Mouse (Mus musculus): ENCODE data around the gene Fmod.

Gene Fmod

GRCm38 (mm10) chr1:134037172-134037571, at the start of gene Fmod:
TSS of gene Fmod (plus strand) at chr1:134037254.
- Histone ChIP-seq H3K36me3 (ENCODE audit: insufficient read depth, low read length) (no peaks in the 10 kb centered on the region), H3K4me3 (replicated peaks; ENCODE audit: low read length) (no peak within 1 kb of the TSS), H3K4me1 (replicated peaks; ENCODE audit: low read depth, low read length) (no peaks in the 10 kb centered on the region), H3K9me3 (ENCODE audit: low read length) (no peaks in the 10 kb centered on the region), H3K27me3 (ENCODE audit: insufficient read depth, low read length) (peaks cover 16% of the 10 kb centered on the region)
- TF ChIP-seq POU5F1 (IDR thresholded peaks at IDR 0.05; ENCODE audit: borderline replicate concordance, low read length) (no peak), CTCF (conservative IDR thresholded peaks at IDR 0.05; ENCODE audit: low read length) (no peak), NANOG (IDR thresholded peaks at IDR 0.05; ENCODE audit: borderline replicate concordance, low read length) (no peak)

GRCm38 (mm10) chr1:133988845-133989244, 48.2 kb upstream of the Fmod start:
- Histone ChIP-seq H3K4me1 (replicated peaks; ENCODE audit: low read depth, low read length) (no peaks in the 10 kb centered on the region), H3K4me3 (replicated peaks; ENCODE audit: low read length) (no peak overlapping the region), H3K36me3 (ENCODE audit: insufficient read depth, low read length) (no peaks in the 10 kb centered on the region), H3K9me3 (ENCODE audit: low read length) (no peaks in the 10 kb centered on the region), H3K27me3 (ENCODE audit: insufficient read depth, low read length) (no peaks in the 10 kb centered on the region)
- TF ChIP-seq POU5F1 (IDR thresholded peaks at IDR 0.05; ENCODE audit: borderline replicate concordance, low read length) (no peak), CTCF (conservative IDR thresholded peaks at IDR 0.05; ENCODE audit: low read length) (no peak), NANOG (IDR thresholded peaks at IDR 0.05; ENCODE audit: borderline replicate concordance, low read length) (no peak)

DNA sequence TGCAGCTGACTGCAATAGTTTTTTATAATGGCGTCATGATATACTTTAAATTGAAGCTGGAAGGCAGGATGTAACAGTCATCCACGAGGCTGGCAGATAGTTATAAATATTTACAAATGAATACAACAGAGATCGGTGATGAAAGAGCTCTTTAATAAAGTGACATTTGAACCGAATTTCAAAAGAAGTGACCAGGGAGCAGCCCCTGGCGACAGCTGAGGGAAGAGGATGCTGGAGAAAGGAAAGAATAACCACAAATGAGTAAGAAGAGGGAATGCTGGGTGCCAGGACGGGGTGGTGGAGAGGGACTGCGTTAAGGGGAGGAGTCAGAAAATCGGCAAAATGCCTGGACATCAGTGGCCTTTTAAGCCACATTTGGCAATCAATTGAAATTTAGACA, 45.8 kb upstream of the Fmod start:
- Histone ChIP-seq H3K4me1 (replicated peaks; ENCODE audit: low read depth, low read length) (no peaks in the 10 kb centered on the region), H3K9me3 (ENCODE audit: low read length) (no peaks in the 10 kb centered on the region), H3K4me3 (replicated peaks; ENCODE audit: low read length) (no peak overlapping the region), H3K27me3 (ENCODE audit: insufficient read depth, low read length) (no peaks in the 10 kb centered on the region), H3K36me3 (ENCODE audit: insufficient read depth, low read length) (no peaks in the 10 kb centered on the region)
- TF ChIP-seq CTCF (conservative IDR thresholded peaks at IDR 0.05; ENCODE audit: low read length), result no peak
- TF ChIP-seq NANOG (IDR thresholded peaks at IDR 0.05; ENCODE audit: borderline replicate concordance, low read length), result no peak
- no peak for TF ChIP-seq POU5F1 (IDR thresholded peaks at IDR 0.05; ENCODE audit: borderline replicate concordance, low read length)

- no peaks in the 10 kb centered on the region; the same call in 1 of the 2 replicates for H3K4me1 ChIP-seq (replicated peaks; ENCODE audit: low read depth, low read length)
- H3K27me3 ChIP-seq (ENCODE audit: insufficient read depth, low read length), result peaks cover 2% of the 10 kb centered on the region; the same call in 1 of the 2 replicates
- H3K4me3 ChIP-seq (replicated peaks; ENCODE audit: low read length), result no peak overlapping the region
- TF ChIP-seq NANOG (IDR thresholded peaks at IDR 0.05; ENCODE audit: borderline replicate concordance, low read length) (no peak), POU5F1 (IDR thresholded peaks at IDR 0.05; ENCODE audit: borderline replicate concordance, low read length) (no peak), CTCF (conservative IDR thresholded peaks at IDR 0.05; ENCODE audit: low read length) (no peak)
- H3K36me3 ChIP-seq (ENCODE audit: insufficient read depth, low read length), result no peaks in the 10 kb centered on the region
- no peaks in the 10 kb centered on the region for H3K9me3 ChIP-seq (ENCODE audit: low read length)
Measured at GRCm38 (mm10) chr1:134005490-134005889, 31.6 kb upstream of the Fmod start.

GRCm38 (mm10) chr1:134006105-134006764, 30.8 kb upstream of the Fmod start:
- no peak for TF ChIP-seq CTCF (conservative IDR thresholded peaks at IDR 0.05; ENCODE audit: low read length)
- no peak for TF ChIP-seq POU5F1 (IDR thresholded peaks at IDR 0.05; ENCODE audit: borderline replicate concordance, low read length)
- TF ChIP-seq NANOG (IDR thresholded peaks at IDR 0.05; ENCODE audit: borderline replicate concordance, low read length), result no peak
- Histone ChIP-seq H3K4me3 (replicated peaks; ENCODE audit: low read length) (no peak overlapping the region), H3K4me1 (replicated peaks; ENCODE audit: low read depth, low read length) (no peaks in the 10 kb centered on the region; the same call in 1 of the 2 replicates), H3K9me3 (ENCODE audit: low read length) (no peaks in the 10 kb centered on the region), H3K27me3 (ENCODE audit: insufficient read depth, low read length) (peaks cover 2% of the 10 kb centered on the region; the same call in 1 of the 2 replicates), H3K36me3 (ENCODE audit: insufficient read depth, low read length) (no peaks in the 10 kb centered on the region)

GRCm38 (mm10) chr1:134024293-134024971, 12.6 kb upstream of the Fmod start:
- peaks cover 14% of the 10 kb centered on the region for H3K27me3 ChIP-seq (ENCODE audit: insufficient read depth, low read length)
- no peaks in the 10 kb centered on the region for H3K9me3 ChIP-seq (ENCODE audit: low read length)
- H3K4me1 ChIP-seq (replicated peaks; ENCODE audit: low read depth, low read length), result no peaks in the 10 kb centered on the region
- TF ChIP-seq NANOG (IDR thresholded peaks at IDR 0.05; ENCODE audit: borderline replicate concordance, low read length) (no peak), CTCF (conservative IDR thresholded peaks at IDR 0.05; ENCODE audit: low read length) (no peak), POU5F1 (IDR thresholded peaks at IDR 0.05; ENCODE audit: borderline replicate concordance, low read length) (no peak)
- H3K4me3 ChIP-seq (replicated peaks; ENCODE audit: low read length), result no peak overlapping the region
- no peaks in the 10 kb centered on the region for H3K36me3 ChIP-seq (ENCODE audit: insufficient read depth, low read length)

- no peak for TF ChIP-seq NANOG (IDR thresholded peaks at IDR 0.05; ENCODE audit: borderline replicate concordance, low read length)
- TF ChIP-seq POU5F1 (IDR thresholded peaks at IDR 0.05; ENCODE audit: borderline replicate concordance, low read length), result no peak
- TF ChIP-seq CTCF (conservative IDR thresholded peaks at IDR 0.05; ENCODE audit: low read length), result no peak
- H3K36me3 ChIP-seq (ENCODE audit: insufficient read depth, low read length), result no peaks in the 10 kb centered on the region
- H3K27me3 ChIP-seq (ENCODE audit: insufficient read depth, low read length), result peaks cover 16% of the 10 kb centered on the region
- no peaks in the 10 kb centered on the region for H3K4me1 ChIP-seq (replicated peaks; ENCODE audit: low read depth, low read length)
- H3K4me3 ChIP-seq (replicated peaks; ENCODE audit: low read length), result no peak overlapping the region
- no peaks in the 10 kb centered on the region for H3K9me3 ChIP-seq (ENCODE audit: low read length)
Measured at GRCm38 (mm10) chr1:134025975-134026374, 11.1 kb upstream of the Fmod start.

- Histone ChIP-seq H3K27me3 (ENCODE audit: insufficient read depth, low read length) (peaks cover 12% of the 10 kb centered on the region), H3K36me3 (ENCODE audit: insufficient read depth, low read length) (no peaks in the 10 kb centered on the region), H3K4me3 (replicated peaks; ENCODE audit: low read length) (no peak overlapping the region), H3K4me1 (replicated peaks; ENCODE audit: low read depth, low read length) (no peaks in the 10 kb centered on the region), H3K9me3 (ENCODE audit: low read length) (no peaks in the 10 kb centered on the region)
- TF ChIP-seq NANOG (IDR thresholded peaks at IDR 0.05; ENCODE audit: borderline replicate concordance, low read length) (no peak), POU5F1 (IDR thresholded peaks at IDR 0.05; ENCODE audit: borderline replicate concordance, low read length) (no peak), CTCF (conservative IDR thresholded peaks at IDR 0.05; ENCODE audit: low read length) (no peak)
Measured at GRCm38 (mm10) chr1:134026741-134027140, 10.3 kb upstream of the Fmod start.
